Mouse (Mus musculus) heart, postnatal 25 days (tissue): ENCODE data around the gene Coro2b. TPM values are rescaled to one million over a fixed set of nuclear protein-coding genes. Genes with fewer than 3 reads are reported as not detected.

Experiments
- DNase-seq: peaks from one replicate; pipeline ENCODE4 v3.0.0; 2022; ENCODE audit warnings: low spot score
- intact Hi-C: fragments of 180-260 bp; cut with DNase I; formaldehyde crosslinking; loops from one replicate; pipeline ENCODE4 v1.15.1; 2025
- total RNA-seq, 2 experiments: library from RNA; stranded (reverse); gene quantifications; 2 replicates each; pipeline ENCODE4 v1.2.3; 2021

Gene Coro2b
- total RNA-seq: 10 to 100 TPM in 1 of 2 experiments, 1 to 10 TPM in 1; 9.5 to 15.1 TPM

DNA sequence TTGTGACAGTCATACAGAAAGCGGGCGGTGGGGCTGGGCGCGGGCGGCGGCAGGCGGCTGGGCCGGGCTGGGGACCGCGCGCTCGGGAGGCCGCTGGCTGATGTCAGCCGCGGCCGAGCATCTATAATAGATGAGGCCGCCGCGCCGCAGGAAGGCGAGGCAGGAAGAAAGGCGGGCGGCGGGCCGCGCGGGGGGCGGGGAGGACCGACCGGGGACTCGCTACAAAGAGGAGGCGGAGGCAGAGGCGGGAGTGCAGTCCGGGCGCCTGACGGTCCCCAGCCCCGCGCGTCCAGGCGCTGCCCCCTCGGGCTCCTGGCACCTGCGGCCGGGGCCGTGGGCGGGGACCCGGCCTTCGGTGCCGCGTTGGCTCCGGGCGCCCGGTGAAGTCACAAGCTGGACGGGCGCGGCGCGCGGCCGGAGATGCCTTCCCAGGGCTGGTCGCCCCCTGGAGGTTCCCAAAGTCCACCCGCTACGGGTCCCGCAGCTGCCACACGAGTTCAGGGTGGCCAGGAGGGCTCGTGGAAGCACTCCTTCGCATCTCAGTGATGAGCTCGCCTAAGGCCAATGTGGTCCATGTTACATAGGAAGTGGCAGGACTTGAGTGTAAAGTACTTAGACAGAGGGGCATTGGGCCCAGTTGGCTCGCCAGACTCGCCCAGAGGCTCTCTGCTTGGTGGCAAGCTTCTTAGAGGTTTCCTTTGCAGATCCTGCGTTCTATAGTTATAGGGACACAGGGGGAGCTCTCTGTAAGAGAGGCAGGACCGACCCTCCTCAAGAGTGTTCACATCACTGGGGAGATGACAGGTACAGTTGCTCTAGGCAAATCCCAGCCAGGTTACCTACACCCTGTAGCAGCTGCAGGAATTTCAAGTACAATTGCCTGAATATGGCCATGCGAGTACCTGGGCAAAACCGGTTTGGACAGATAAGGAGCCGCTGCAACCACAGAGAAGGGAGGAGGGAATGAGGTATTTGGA lies at the start of gene Coro2b:
Gene Coro2b, minus strand, starts transcription at position 390 of the 977 bp plus-strand sequence.
- peak; percentile 68 for DNase-seq
- intact Hi-C loops: loop anchor here (2.0 kb wide), 1 partner anchor 14 kb away; no protein-coding TSS in a partner anchor

DNA sequence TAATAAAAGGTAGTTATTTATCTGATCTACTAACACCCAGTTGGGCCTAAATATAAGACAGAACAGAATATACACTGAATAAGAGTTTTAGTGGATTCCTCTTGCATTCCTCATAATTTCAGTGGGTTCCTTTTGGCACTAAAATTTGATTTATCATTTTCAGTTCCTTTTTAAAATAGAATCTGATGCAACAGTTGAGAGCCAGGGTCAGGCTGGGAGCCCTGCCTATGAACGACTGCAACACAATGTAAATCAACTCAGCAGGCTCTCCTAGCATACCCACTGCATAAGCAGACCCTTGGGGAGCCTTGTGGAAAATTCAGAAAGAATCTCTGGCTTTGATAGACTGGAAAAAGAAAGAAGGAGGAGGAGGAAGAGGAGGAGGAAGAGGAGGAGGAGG lies 40.7 kb upstream of the Coro2b start:
- intact Hi-C loops: no loop called here
- no peak for DNase-seq

DNA sequence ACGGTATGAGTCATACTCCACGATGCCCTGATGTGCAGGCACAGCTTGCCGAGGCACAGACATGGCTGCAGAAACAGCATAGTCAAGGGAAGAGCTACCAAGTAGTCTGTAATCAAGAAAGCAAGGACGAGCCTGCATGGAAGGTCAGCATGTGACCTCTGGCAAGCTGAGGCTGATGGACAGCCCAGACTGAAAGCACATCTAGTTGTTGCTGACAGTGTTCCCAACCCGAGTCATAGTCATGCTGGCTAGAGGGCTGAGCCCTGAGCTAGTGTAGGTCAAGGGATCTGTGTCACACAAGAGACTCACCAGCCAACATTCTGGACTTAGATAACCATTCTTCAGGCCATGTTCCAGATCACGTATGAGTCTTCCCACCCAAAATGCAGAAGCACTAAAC lies 32.3 kb upstream of the Coro2b start:
- DNase-seq: peak; percentile 20

DNA sequence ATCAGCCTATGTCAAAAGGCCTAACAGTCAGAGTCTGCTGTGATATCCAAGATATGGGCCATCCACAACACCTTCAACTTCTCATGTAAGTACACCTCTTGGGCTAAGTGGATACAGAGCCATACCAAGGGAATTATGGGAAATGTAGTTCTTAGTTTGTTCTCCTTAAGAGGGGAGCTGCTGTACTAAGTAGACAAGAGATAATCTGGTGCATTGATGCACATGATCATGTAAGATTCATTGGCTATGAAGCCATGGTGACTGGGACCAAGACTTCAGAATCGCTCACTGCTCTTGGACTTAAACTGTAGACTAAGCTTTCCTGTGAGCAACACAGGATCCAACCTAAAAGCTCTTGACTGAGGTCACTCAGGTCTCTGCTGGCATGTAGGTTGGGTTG lies 31.0 kb upstream of the Coro2b start:
- intact Hi-C loops: no loop called here
- no peak for DNase-seq

More for the DNA sequence above, 32.3 kb upstream of the Coro2b start:
- intact Hi-C loops: no loop called here

DNA sequence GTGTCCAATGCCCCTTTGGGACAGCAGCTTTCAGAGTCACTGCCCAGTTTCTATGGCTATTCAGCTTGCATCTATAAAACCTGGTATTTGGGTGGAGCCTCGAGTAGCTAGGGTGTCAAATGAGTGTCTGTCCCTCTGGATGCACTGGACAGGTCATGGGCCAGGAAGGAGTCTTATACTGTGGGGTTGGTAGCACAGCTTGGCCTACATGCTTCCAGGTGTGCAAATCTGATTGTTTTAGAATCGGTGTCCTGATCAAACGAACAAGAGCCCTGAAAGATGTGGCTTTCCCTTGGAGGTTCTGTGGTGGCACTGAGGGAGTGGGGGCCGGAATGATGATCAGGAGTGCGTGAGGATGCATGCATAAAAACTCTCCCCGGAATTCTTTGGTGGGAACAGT lies 25.4 kb upstream of the Coro2b start:
- intact Hi-C loops: no loop called here
- no peak for DNase-seq

DNA sequence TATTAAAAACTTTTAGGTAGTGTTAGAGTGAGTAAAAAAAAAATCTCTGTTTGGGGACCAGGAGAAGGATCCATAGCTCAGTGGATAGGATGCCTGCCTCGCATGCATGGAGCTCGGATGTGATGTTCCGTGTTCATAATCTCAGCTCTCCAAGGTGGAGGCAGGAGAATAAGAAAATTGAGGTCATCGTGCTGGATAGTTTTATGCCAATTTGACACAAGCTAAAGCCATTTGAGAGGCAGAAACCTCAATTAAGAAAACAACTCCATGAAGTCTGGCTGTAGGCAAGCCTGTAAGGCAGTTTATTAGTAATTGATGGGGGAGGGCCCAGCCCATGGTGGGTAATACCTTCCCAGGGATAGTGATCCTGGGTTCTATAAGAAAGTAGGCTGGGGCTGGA lies 23.6 kb upstream of the Coro2b start:
- DNase-seq: no peak
- intact Hi-C loops: no loop called here

DNA sequence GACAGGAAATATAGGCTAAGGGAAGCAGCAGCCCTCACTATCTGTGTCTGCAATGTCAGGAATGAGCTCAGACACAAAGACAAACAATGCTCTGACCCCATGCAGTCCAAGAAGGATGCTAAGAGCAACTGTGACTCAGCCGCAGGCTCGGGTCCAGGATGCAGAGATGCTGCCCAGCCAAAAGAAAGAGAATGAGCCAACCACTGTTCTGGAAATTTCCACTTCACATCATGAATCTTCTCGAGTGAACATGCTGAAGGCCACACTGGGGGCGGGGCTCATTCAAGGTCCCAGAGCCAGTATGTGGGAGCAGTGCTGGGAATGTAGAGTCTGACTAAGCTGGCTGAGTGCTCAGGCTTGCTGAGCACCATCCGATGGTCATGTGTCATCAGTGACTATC lies 23.2 kb upstream of the Coro2b start:
- DNase-seq: peak; percentile 86
- intact Hi-C loops: no loop called here

DNA sequence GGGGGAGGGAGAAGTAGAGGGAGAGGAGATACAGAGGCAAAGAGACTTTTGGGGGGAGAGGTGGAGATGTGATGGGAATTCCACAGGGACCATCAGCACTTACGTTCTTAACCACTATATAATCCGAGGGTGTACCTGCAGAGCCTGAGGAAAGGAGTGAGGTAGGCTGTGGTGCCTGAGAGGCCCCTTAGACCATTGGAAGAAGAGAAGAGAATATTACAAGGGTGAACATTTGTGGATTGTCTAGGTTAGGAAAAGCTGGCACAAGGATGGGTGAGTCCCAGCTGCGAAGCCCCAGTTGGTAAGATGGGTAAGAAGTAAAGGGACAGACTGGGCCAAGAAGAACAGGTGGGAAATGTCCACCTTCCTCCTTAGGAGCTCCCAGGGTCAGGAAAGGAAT lies 22.6 kb upstream of the Coro2b start:
- no peak for DNase-seq
- intact Hi-C loops: loop anchor here (10.0 kb wide), 1 partner anchor 185 kb away; no protein-coding TSS in a partner anchor

DNA sequence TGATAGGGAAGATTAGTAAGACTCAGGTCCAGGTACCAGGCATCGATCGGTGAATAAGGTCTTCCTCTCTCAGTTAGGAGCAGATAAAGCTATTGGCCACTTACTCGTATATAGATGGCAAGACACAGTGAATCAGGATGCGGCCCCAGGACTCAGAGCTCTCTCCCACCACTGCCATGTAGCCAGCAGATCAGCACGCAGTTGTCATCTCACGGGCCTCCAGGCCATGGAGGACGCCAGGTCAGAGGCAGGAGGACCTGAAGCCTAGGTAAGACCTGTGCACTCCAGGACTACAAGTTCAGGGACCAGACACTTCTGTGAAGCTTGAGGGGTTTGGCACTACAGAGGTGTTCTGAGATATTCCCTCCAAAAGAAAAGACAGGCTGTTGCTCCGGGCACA lies 21.2 kb upstream of the Coro2b start:
- no peak for DNase-seq
- intact Hi-C loops: loop anchor here (10.0 kb wide), 1 partner anchor 183 kb away; no protein-coding TSS in a partner anchor

DNA sequence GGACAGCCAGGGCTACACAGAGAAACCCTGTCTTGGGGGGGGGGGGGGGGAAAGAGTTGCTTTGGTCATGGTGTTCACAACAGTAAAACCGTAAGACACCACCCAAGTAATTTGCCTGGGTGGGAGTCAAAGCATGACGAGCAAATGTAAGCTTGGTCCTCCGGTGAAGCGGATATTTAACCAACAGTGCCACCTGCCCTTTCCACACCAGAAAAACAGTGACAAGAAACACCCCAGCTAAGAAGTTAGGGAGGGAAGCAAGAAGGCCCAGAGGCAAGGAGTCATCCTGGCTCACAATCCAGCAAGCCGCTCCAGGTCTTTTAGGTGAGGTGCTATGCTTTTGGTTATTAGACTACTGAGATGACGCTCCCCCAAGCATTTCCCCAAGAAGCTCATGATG lies 19.9 kb upstream of the Coro2b start:
- intact Hi-C loops: loop anchor here (10.0 kb wide), 1 partner anchor 182 kb away; no protein-coding TSS in a partner anchor
- no peak for DNase-seq

DNA sequence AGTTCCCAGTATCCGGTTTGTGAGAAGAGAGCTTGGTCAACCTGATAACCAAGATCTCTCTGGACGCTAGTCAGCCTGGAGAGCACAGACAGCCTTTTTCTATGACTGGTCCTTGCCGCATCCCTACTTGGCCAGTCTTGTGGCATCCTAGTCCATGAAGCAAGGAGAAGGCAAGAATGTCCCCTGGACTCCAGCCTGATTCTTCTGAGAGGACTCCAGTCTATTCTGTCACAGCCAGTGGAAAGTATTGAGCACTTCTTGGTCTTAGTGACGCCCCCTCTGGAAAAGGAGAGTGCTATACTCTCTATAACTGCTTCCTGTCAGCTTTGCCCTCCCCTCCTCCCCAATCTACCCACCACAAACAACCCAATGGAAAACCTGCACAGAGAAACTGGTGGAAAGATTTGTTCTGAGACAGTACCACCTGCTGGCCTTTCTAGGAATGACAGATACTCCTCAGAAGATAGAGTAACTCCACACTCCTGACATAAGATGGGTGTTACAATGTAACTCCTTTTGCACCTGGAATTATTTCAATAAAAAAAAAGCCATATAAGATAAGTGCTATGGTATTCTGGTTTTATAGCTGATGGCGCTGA lies 18.5 kb upstream of the Coro2b start:
- intact Hi-C loops: loop anchor here (10.0 kb wide), 1 partner anchor 181 kb away; no protein-coding TSS in a partner anchor
- DNase-seq: no peak

DNA sequence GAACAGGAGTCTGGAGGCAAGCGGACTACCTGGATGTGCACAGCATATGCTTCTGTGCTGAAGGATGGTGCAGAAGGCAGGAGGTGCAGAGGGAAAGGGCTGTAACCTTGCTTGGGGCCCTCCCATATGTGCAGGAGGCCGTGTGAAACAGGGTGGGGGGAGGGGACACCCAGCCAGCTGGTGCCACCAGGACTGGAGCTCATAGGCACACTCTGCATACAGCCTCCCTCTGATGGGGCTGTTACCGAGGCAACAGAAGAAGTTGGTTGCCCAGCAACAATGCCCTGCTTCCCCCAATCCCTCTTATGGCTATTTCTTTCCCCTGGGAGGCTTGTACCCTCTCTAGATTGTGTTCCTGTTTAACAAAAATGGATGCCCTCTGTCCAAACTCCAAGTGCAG lies 17.8 kb upstream of the Coro2b start:
- intact Hi-C loops: loop anchor here (1.0 to 10.0 kb wide), 3 partner anchors 180 to 267 kb away; no protein-coding TSS in a partner anchor

DNA sequence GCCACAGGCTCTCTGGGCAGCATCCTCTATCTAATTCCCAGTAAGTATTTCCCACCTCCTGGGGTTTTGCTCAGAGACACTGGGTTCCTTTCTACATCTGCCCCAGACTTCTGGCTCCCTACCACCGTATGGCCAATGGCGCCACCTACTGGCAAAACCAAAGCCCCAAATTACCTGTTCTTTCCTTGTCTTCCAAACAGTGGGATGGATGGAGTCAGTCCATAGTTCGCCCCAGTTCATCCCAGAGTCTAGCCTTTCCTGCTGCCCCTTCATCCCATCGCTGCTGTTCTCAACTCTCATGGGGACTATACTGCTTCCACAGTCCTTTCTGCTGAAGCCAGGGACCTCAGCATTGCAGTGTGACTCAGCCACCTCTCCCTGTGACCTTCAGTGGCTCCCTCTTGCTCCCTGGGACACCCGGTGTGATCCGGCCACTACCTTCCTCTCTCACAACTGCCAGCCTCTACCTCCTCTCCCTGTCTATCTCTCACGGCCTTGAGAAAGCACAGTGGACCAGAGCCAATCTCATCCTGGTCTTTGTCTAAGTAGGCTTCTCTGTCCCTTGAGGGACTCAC lies 16.6 kb upstream of the Coro2b start:
- intact Hi-C loops: loop anchor here (2.0 to 10.0 kb wide), 4 partner anchors 133 to 515 kb away; no protein-coding TSS in a partner anchor
- no peak for DNase-seq

More for the DNA sequence above, 17.8 kb upstream of the Coro2b start:
- DNase-seq: no peak

DNA sequence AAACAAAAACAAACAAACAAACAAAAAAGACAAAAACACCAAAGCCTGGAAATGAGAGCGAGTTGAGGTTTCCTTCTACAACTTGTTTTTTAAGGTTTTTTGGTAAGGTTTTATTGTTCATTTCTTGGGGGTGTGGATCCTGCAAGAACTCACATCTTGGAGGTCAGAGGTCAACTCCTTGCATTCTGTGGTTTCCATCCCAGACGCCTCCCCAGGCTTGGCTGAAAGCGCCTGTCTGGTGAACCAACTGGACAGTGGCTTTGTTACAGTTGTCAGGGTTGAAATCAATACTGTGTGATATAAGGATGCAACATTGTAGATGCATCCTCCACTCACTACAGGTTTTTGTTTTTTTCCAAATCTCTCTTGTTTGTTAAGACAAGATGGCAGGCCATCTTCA lies 14.7 kb upstream of the Coro2b start:
- intact Hi-C loops: loop anchor here (5.0 to 10.0 kb wide), 2 partner anchors 177 to 226 kb away; no protein-coding TSS in a partner anchor
- no peak for DNase-seq

DNA sequence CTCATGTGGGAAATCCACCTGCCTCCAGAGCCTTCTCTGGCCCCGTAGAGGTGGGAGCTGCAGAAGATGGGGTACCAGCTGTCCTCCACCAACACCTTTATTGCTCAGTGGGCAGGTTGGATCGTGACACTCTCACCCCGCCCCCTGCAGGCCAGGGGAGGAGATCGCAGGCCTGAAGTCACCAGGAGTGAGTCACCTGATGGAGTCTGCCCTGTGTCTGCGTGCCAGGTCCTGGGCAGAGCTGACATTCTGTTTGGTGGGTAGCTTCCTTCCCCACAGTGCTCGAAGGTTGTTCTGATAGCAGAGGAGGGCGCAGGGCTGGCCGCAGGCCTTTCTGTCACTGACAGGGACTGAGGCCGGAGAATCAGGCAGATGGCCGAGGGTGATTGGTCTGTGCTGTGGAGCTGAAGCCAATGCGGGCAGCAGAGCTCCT lies 13.8 kb upstream of the Coro2b start:
- intact Hi-C loops: loop anchor here (1.0 to 10.0 kb wide), 3 partner anchors 80 to 227 kb away; no protein-coding TSS in a partner anchor
- no peak for DNase-seq

DNA sequence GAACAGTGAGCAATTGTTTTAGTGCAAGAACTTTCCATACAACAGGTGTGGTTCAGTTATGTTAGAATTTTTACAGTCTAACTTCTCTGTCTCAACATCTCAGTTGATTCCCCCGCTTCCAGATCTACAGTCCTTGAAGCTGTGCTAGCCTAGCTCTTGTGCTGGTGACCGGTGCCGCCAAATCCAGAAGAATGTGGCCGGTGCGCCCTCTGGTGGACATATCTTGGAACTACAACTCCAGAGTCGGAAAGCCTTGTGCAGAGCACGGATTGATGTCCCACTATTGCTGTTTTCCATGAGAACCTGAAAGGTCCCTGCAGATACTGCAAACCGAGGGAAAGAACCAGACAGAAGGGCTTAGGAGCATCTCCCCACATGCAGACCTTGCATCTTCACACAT lies 13.0 kb upstream of the Coro2b start:
- DNase-seq: peak; percentile 74

DNA sequence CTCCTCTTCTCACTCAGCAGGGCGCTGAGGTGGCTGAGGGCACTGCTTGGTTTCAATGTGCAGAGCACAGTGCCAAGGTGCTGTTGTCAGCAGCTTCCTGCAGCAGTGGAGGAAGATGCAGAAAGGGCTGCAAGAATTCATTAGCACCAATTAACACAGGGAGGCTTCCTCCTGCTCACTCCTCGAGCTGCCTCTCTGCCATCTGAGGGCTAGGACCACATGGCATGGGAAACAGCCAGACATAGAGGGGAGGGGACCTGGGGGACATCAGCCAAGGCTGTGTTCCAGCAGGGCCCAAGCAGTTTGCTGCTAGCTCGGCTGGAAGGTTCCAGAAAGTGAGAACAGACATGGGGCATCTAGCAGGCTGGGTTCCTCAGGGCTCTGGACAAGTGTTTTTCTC lies 10.6 kb upstream of the Coro2b start:
- intact Hi-C loops: no loop called here
- DNase-seq: no peak

More for the DNA sequence above, 13.0 kb upstream of the Coro2b start:
- intact Hi-C loops: loop anchor here (1.0 to 10.0 kb wide), 4 partner anchors 80 to 255 kb away; no protein-coding TSS in a partner anchor

DNA sequence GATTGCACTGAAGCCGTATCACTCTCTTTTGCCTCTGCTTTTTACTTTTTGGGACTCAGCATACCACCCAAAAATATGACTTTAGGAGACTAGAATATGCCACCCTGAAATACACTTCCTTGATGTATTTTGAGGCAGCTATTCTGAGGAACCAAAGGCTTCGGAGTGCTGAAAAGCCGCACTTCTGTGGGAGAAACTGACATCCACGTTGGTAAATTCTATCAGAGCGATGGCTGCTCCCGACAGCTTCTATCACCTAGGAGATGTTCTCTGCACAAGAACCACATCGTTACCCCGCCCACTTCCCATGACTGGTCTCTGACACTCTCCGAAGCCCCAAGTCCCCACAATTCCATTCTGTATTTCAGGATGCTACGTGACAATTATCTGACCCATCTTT lies 8.0 kb upstream of the Coro2b start:
- DNase-seq: no peak
- intact Hi-C loops: no loop called here

DNA sequence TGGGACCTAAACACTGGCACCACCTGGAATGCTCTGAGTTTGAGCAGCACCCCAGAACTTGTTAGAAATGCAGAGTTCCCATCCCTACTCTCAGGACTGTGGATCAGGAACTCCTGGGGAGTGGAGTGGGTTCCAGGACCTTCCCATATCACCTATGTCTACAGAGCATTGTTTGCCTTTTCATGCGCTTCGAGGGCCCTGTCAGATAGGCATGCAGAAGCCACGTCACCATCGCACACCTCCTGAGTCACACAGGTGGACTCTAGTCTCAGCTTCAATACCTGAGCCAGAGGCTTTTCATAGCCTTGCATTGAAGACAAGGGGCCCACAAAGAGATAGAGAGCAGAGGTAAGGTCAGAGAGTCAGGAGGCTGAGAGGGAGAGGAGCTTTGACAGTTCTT lies 7.0 kb upstream of the Coro2b start:
- intact Hi-C loops: no loop called here
- no peak for DNase-seq

DNA sequence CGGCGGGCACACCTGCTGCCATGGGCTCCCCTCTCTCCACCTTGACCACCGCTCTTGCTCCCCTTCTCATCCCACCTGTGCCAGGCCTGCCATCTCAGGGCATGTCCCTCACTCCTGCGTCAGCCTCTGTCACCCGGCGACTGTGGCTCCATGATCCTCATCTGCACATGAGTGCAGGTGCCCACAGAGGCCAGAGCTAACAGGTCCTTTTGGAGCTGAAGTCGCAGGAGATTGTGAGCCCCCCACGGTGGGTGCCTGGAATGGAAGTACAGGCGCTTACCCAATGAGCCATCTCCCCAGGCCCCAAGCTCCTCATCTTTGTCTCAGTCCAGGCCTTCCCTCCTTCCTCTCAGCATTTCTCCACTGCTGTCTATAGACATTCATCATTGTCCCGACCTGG lies 4.8 kb upstream of the Coro2b start:
- no peak for DNase-seq
- intact Hi-C loops: no loop called here
